Mouse (Mus musculus): Measurements from ENCODE around the gene Ofd1.

The Ofd1 gene

GRCm38 (mm10) chrX:166359927-166360440 is 80.5 kb downstream of the Ofd1 start:
- no peak for DNase-seq (ENCODE audit: low read depth, low spot score)

GRCm38 (mm10) chrX:166358955-166359354 is 81.5 kb downstream of the Ofd1 start:
- no peak for DNase-seq (ENCODE audit: low read depth, low spot score)

DNA sequence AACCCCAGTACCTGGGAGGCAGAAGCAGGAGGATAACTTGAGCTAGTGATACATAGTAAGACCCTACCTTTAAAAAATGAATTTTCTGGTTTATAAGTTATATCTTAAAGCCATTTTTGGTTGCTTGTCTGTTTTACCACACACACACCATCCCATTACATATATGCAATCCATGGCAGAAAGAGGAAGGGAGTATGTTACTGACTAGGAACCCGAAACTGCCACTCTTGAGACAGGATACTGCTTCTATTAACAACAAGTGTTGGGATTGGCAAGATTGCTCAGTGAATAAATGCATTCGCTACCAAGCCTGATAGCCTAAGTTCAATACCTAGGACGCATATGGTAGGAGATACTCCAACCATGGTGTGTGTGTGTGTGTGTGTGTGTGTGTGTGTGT is 84.2 kb downstream of the Ofd1 start:
- no peak for DNase-seq (ENCODE audit: low read depth, low spot score)

DNA sequence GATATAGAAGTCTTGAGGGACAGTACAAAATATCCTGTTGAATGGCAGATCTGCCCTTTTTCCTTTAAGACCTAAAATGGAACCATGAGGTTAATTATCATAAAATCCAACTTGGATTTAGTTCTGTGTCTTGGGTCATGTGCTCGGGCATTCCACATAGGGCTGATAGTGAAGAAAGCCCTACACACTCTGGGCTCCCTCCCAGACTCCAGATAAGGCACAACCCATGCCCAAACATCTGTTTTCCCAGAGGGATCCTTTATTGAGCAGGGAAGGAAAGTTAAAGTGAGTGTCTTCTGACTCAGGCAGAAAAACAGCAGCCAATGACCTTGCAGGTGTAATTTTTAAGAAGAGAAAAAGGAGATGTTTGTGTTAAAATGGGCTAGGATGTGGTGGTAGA is 85.6 kb downstream of the Ofd1 start:
- DNase-seq (ENCODE audit: low read depth, low spot score) = no peak

DNA sequence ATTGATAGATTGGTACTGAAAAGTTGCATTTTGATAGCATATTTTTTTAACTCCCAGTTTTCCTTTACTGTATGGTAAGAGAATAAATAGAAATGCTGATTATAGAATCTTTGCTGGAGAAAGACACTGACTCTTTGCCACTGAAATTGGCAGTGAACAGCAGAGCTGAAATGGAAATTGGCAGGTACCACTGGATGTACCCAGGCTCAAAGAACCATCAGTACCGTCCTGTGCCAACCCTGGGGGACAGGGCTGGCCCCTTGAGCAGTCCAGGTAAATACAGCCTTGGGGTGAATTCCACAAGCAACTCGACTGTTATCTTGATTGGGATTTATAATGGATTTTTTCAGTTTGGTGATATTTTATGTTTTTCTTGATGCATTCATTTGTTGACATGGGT is 87.1 kb downstream of the Ofd1 start:
- no peak for DNase-seq (ENCODE audit: low read depth, low spot score)

- peak; percentile 25 for DNase-seq (ENCODE audit: low read depth, low spot score)
Measured at GRCm38 (mm10) chrX:166351790-166352189, 88.7 kb downstream of the Ofd1 start.

- no peak for DNase-seq (ENCODE audit: low read depth, low spot score)
Measured at GRCm38 (mm10) chrX:166348634-166349033, 91.9 kb downstream of the Ofd1 start.

DNA sequence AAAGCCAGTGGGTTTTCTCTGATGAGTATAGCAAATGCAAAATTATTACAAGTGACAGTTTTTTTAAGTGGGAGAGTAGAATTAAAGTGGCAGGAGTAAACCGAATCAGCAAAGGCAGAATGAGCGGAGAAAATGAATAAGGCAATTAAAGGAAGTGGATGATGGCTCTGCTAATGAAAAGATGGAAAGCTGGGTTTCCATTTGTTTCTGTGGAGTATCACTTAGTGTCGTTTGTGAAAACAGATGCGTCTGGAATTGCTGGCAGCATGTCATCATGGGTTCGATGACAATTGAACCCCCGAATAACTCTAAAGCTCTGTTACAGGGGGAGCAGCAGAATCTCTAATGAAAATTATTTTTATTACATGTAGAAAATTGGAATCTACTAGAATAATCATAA is 92.4 kb downstream of the Ofd1 start:
- DNase-seq (ENCODE audit: low read depth, low spot score) = no peak

GRCm38 (mm10) chrX:166344228-166345015 is 96.1 kb downstream of the Ofd1 start:
- peak; percentile 18 for DNase-seq (ENCODE audit: low read depth, low spot score)

DNA sequence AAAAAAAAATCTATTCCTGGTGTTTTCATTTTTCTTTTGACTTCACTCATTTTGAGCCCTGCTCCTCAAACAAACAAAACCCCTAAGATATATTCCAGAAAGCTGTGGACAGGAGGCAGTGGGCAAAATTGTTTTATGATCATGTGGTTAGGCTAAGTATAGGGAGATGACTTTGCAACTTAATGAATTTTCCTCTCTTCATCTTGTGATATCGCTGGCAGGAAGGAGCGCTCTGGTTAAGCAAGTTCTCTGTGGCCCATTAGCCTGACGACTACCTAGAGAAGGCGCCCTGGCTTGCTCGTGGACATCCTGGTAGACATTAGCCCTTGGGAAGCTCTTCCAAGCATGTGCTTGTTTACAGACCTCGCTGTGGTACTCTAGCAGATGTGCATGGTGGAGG is 98.7 kb downstream of the Ofd1 start:
- DNase-seq (ENCODE audit: low read depth, low spot score) = no peak

Measured in retina, adult 2 months (tissue).